Mouse (Mus musculus): ENCODE data around the gene Foxp1. TPM values are rescaled to one million over a fixed set of nuclear protein-coding genes. Genes with fewer than 3 reads are reported as not detected.

Foxp1 gene
- polyA plus RNA-seq, 2 experiments: 101 to 166 TPM

- no peak overlapping the region for H3K4me2 ChIP-seq (replicated peaks; ENCODE audit: low read depth, low read length, severe bottlenecking)
- WGBS: 76% methylated on average over 2 of the region's 2 CpGs
Observed at GRCm38 (mm10) chr6:99357931-99358330, 164.6 kb downstream of the Foxp1 start.

GRCm38 (mm10) chr6:99354338-99354737 is 168.2 kb downstream of the Foxp1 start:
- Histone ChIP-seq H3K9ac (ENCODE audit: low read depth, low read length, severe bottlenecking) (no peak overlapping the region), H3K4me3 (replicated peaks; ENCODE audit: low read length) (no peak overlapping the region), H3K4me1 (ENCODE audit: control insufficient read depth, insufficient read depth, low read length) (peaks cover 3% of the 10 kb centered on the region; the same call in 1 of the 2 replicates), H3K4me2 (replicated peaks; ENCODE audit: low read depth, low read length, severe bottlenecking) (no peak overlapping the region), H3K9me3 (ENCODE audit: control insufficient read depth, low read length) (no peaks in the 10 kb centered on the region), H3K27ac (replicated peaks; ENCODE audit: low read depth, low read length) (no peak overlapping the region), H3K36me3 (ENCODE audit: control insufficient read depth, insufficient read depth, low read length) (no peaks in the 10 kb centered on the region), H3K27me3 (ENCODE audit: control insufficient read depth, insufficient read depth, low read length) (no peaks in the 10 kb centered on the region)
- 52% methylated on average over 2 of the region's 2 CpGs for WGBS
- no peak for TF ChIP-seq POLR2A (IDR thresholded peaks at IDR 0.05; ENCODE audit: borderline replicate concordance, extremely low read depth, insufficient read depth, insufficient read length)
- no peak for ATAC-seq (ENCODE audit: low FRiP score, low read depth)
- DNase-seq (ENCODE audit: low spot score): no peak

More at GRCm38 (mm10) chr6:99357931-99358330, 164.6 kb downstream of the Foxp1 start:
- H3K27ac ChIP-seq (replicated peaks; ENCODE audit: low read depth, low read length): no peak overlapping the region
- DNase-seq (ENCODE audit: low spot score) (no peak), ATAC-seq (ENCODE audit: low FRiP score, low read depth) (no peak)
- no peak overlapping the region for H3K4me3 ChIP-seq (replicated peaks; ENCODE audit: low read length)
- no peak overlapping the region for H3K9ac ChIP-seq (ENCODE audit: low read depth, low read length, severe bottlenecking)
- H3K36me3 ChIP-seq (ENCODE audit: control insufficient read depth, insufficient read depth, low read length): no peaks in the 10 kb centered on the region; the same call in 1 of the 2 replicates
- no peak for TF ChIP-seq POLR2A (IDR thresholded peaks at IDR 0.05; ENCODE audit: borderline replicate concordance, extremely low read depth, insufficient read depth, insufficient read length)
- no peaks in the 10 kb centered on the region for H3K4me1 ChIP-seq (ENCODE audit: control insufficient read depth, insufficient read depth, low read length)
- H3K27me3 ChIP-seq (ENCODE audit: control insufficient read depth, insufficient read depth, low read length): no peaks in the 10 kb centered on the region
- no peaks in the 10 kb centered on the region for H3K9me3 ChIP-seq (ENCODE audit: control insufficient read depth, low read length)

GRCm38 (mm10) chr6:99353441-99353840 is 169.1 kb downstream of the Foxp1 start:
- Histone ChIP-seq H3K9ac (ENCODE audit: low read depth, low read length, severe bottlenecking) (no peak overlapping the region), H3K36me3 (ENCODE audit: control insufficient read depth, insufficient read depth, low read length) (no peaks in the 10 kb centered on the region), H3K4me3 (replicated peaks; ENCODE audit: low read length) (no peak overlapping the region), H3K9me3 (ENCODE audit: control insufficient read depth, low read length) (no peaks in the 10 kb centered on the region), H3K4me1 (ENCODE audit: control insufficient read depth, insufficient read depth, low read length) (peaks cover 3% of the 10 kb centered on the region; the same call in 1 of the 2 replicates), H3K27ac (replicated peaks; ENCODE audit: low read depth, low read length) (no peak overlapping the region), H3K4me2 (replicated peaks; ENCODE audit: low read depth, low read length, severe bottlenecking) (no peak overlapping the region), H3K27me3 (ENCODE audit: control insufficient read depth, insufficient read depth, low read length) (no peaks in the 10 kb centered on the region)
- WGBS: 82% methylated on average over 2 of the region's 2 CpGs
- no peak for ATAC-seq (ENCODE audit: low FRiP score, low read depth)
- TF ChIP-seq POLR2A (IDR thresholded peaks at IDR 0.05; ENCODE audit: borderline replicate concordance, extremely low read depth, insufficient read depth, insufficient read length): no peak
- DNase-seq (ENCODE audit: low spot score): no peak

GRCm38 (mm10) chr6:99350566-99350965 is 172.0 kb downstream of the Foxp1 start:
- WGBS: 46% methylated on average over 3 of the region's 3 CpGs
- H3K9ac ChIP-seq (ENCODE audit: low read depth, low read length, severe bottlenecking): no peak overlapping the region

GRCm38 (mm10) chr6:99350156-99350555 is 172.4 kb downstream of the Foxp1 start:
- H3K4me3 ChIP-seq (replicated peaks; ENCODE audit: low read length): no peak overlapping the region
- 48% methylated on average over 5 of the region's 5 CpGs for WGBS
- H3K4me2 ChIP-seq (replicated peaks; ENCODE audit: low read depth, low read length, severe bottlenecking): no peak overlapping the region
- H3K9me3 ChIP-seq (ENCODE audit: control insufficient read depth, low read length): no peaks in the 10 kb centered on the region
- no peak for TF ChIP-seq POLR2A (IDR thresholded peaks at IDR 0.05; ENCODE audit: borderline replicate concordance, extremely low read depth, insufficient read depth, insufficient read length)
- peaks cover 3% of the 10 kb centered on the region; the same call in 1 of the 2 replicates for H3K4me1 ChIP-seq (ENCODE audit: control insufficient read depth, insufficient read depth, low read length)
- no peaks in the 10 kb centered on the region for H3K36me3 ChIP-seq (ENCODE audit: control insufficient read depth, insufficient read depth, low read length)
- DNase-seq (ENCODE audit: low spot score): no peak
- ATAC-seq (ENCODE audit: low FRiP score, low read depth): no peak
- H3K27ac ChIP-seq (replicated peaks; ENCODE audit: low read depth, low read length): no peak overlapping the region
- no peaks in the 10 kb centered on the region for H3K27me3 ChIP-seq (ENCODE audit: control insufficient read depth, insufficient read depth, low read length)
- no peak overlapping the region for H3K9ac ChIP-seq (ENCODE audit: low read depth, low read length, severe bottlenecking)

More at GRCm38 (mm10) chr6:99350566-99350965, 172.0 kb downstream of the Foxp1 start:
- Histone ChIP-seq H3K4me1 (ENCODE audit: control insufficient read depth, insufficient read depth, low read length) (peaks cover 3% of the 10 kb centered on the region; the same call in 1 of the 2 replicates), H3K27ac (replicated peaks; ENCODE audit: low read depth, low read length) (no peak overlapping the region), H3K27me3 (ENCODE audit: control insufficient read depth, insufficient read depth, low read length) (no peaks in the 10 kb centered on the region), H3K9me3 (ENCODE audit: control insufficient read depth, low read length) (no peaks in the 10 kb centered on the region), H3K4me2 (replicated peaks; ENCODE audit: low read depth, low read length, severe bottlenecking) (no peak overlapping the region), H3K4me3 (replicated peaks; ENCODE audit: low read length) (no peak overlapping the region), H3K36me3 (ENCODE audit: control insufficient read depth, insufficient read depth, low read length) (no peaks in the 10 kb centered on the region)
- ATAC-seq (ENCODE audit: low FRiP score, low read depth) (no peak), DNase-seq (ENCODE audit: low spot score) (no peak)
- TF ChIP-seq POLR2A (IDR thresholded peaks at IDR 0.05; ENCODE audit: borderline replicate concordance, extremely low read depth, insufficient read depth, insufficient read length): no peak
